Mouse (Mus musculus) testis, adult 2 months (tissue): Measurements from ENCODE around the gene Vmn1r21.

Experiments
- CTCF ChIP-seq: fragments of 200-500 bp; IDR thresholded peaks from 2 replicates; pipeline ENCODE4 v1.5.1; 2012; ENCODE audit warnings: low read depth, mild to moderate bottlenecking, inconsistent platforms, low read length, moderate library complexity; ENCODE audit not compliant: control insufficient read depth, insufficient read depth, insufficient replicate concordance
- POLR2A ChIP-seq: fragments of 200-500 bp; IDR thresholded peaks from 2 replicates; pipeline ENCODE4 v1.6.1; 2012; ENCODE audit warnings: low read depth, mild to moderate bottlenecking, inconsistent platforms, low read length, moderate library complexity; ENCODE audit not compliant: control insufficient read depth

GRCm38 (mm10) chr6:57805218-57806069, 44.7 kb downstream of the Vmn1r21 start:
- TF ChIP-seq CTCF (no peak), POLR2A (no peak)
